Mouse (Mus musculus) kidney, postnatal 0 days (tissue): ENCODE data around the gene Trpm1. TPM values are rescaled to one million over a fixed set of nuclear protein-coding genes. Genes with fewer than 3 reads are reported as not detected.

Experiments used
- ATAC-seq: fragments of 200-750 bp; cut with Nextera tagmentation; replicated peaks from 2 replicates; pipeline ENCODE4 v1.8.0; 2017; ENCODE audit warnings: low read depth, moderate number of reproducible peaks, moderate TSS enrichment, moderate library complexity; ENCODE audit not compliant: low FRiP score
- DNase-seq: peaks from one replicate; pipeline ENCODE4 v3.0.0-alpha.2; 2016; ENCODE audit warnings: low spot score
- H3K27ac ChIP-seq: fragments of 300-500 bp; sonication (generic); 2 replicates; pipeline ENCODE4 v1.5.1; 2014; ENCODE audit warnings: mild to moderate bottlenecking
- H3K27me3 ChIP-seq: fragments of 300-500 bp; sonication (generic); 2 replicates; pipeline ENCODE4 v1.6.1; 2014; ENCODE audit warnings: low read length, mixed read lengths; ENCODE audit not compliant: insufficient read depth
- H3K36me3 ChIP-seq: fragments of 300-500 bp; sonication (generic); 2 replicates; pipeline ENCODE4 v1.6.1; 2014; ENCODE audit warnings: low read length, mixed read lengths; ENCODE audit not compliant: insufficient read depth
- H3K4me1 ChIP-seq: fragments of 300-500 bp; sonication (generic); replicated peaks from 2 replicates; pipeline ENCODE4 v1.6.1; 2014; ENCODE audit warnings: antibody characterized with exemption, low read length, mixed read lengths; ENCODE audit not compliant: insufficient read depth
- H3K4me2 ChIP-seq: fragments of 300-500 bp; sonication (generic); 2 replicates; pipeline ENCODE4 v1.6.1; 2014; ENCODE audit warnings: mild to moderate bottlenecking, low read length, moderate library complexity, mixed read lengths
- H3K4me3 ChIP-seq: fragments of 300-500 bp; sonication (generic); replicated peaks from 2 replicates; pipeline ENCODE4 v1.5.1; 2014; ENCODE audit warnings: low read depth, low read length
- H3K9ac ChIP-seq: fragments of 300-500 bp; sonication (generic); 2 replicates; pipeline ENCODE4 v1.6.1; 2014; ENCODE audit warnings: low read depth, low read length
- H3K9me3 ChIP-seq: fragments of 300-500 bp; sonication (generic); replicated peaks from 2 replicates; pipeline ENCODE4 v1.6.1; 2016; ENCODE audit warnings: low read length, inconsistent platforms, mixed read lengths
- CTCF ChIP-seq: IDR thresholded peaks from 2 replicates; pipeline ENCODE4 v1.5.1; 2016; ENCODE audit warnings: antibody characterized with exemption, low read depth, mild to moderate bottlenecking, moderate library complexity
- WGBS: fragments of 180-500 bp; shearing (Covaris S2); extraction: QIAGEN DNeasy Blood & Tissue Kit; methylation state at CpG from one replicate; pipeline ENCODE4 v1.1.7; 2014; 5-methylcytosine and 5-hydroxymethylcytosine counted together
- polyA plus RNA-seq: library from polyadenylated mRNA; unstranded; fragments of >200 nt; fragmentation: Nextera tagmentation; extraction: Ambion mirVana; gene quantifications from 2 replicates; pipeline ENCODE4 v1.2.1, GENCODE M21; 2015

Gene Trpm1
- polyA plus RNA-seq, 1 experiment from 2014 or later: 0.18 TPM

DNA sequence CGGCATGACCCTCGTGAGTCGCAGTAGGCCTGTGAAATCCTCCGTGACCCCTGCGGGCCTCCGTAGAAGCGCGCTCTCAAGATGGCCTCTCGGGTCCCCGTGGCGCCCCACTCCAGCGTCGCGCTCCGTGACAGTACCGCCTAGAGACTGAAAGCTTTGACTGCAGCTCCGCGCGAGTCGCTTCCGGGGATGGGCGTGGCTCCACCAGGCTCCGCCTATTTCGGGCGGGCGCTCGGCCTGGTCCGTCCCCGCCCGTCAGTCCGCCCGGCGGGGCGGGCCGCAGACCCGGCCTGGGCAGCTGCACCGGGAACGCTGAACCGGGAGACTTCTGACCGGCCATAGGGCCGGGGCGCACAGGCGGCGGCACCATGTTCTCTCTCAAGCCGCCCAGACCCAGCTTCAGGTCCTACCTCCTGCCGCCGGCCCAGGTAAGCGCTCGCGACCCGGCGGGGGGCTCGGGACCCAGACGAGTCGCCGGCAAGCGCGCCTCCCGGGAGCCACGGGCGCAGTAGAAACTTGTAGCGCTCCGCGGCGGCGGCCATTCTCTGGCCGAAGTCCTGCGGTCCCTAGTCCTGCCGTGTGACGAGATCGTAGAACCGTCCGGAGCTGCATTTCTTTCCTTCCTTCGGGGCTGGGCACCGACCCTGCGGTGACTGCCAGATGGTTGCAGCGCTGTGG, 133.9 kb downstream of the Trpm1 start, which contains the start of gene Mtmr10:
Gene Mtmr10 (plus strand): TSS at position 240 of the 678 bp plus-strand sequence.
- Histone ChIP-seq H3K36me3 (0 out of 2 replicates have a peak, but pooled peaks cover 3% of the 10 kb centered on the region), H3K9ac (peak within 1 kb of the TSS; percentile 89), H3K4me3 (peak within 1 kb of the TSS; percentile 86), H3K4me1 (no peaks in the 10 kb centered on the region), H3K4me2 (peak within 1 kb of the TSS; percentile 59), H3K9me3 (no peaks in the 10 kb centered on the region), H3K27me3 (no peaks in the 10 kb centered on the region), H3K27ac (peak within 1 kb of the TSS; percentile 91)
- ATAC-seq: peak; percentile 99
- peak; percentile 97 for DNase-seq
- WGBS: under 1% methylated on average over 73 of the region's 77 CpGs
- peak; percentile 44 for TF ChIP-seq CTCF

DNA sequence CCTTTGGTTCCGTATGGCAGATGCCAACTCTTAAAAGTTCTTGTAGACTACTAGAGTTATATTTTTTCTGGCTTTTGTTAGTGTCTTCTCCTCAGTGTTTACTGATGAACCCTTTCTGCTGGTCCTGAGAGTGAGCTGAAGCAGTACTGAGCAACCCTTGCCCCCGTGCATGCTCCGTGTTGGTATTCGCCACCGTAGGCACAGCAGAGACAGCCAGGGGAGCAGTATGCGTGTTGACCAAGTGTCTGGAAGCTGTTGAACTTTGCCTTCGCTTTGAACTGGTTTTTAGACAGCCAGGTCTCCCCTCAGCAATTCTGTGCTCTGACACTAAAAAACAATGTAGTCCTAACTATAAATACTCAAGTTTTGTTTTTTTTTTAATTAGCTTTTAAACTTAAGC, 135.8 kb downstream of the Trpm1 start:
- 87% methylated on average over 7 of the region's 7 CpGs for WGBS
- H3K9ac ChIP-seq: no peak overlapping the region
- ATAC-seq (no peak), DNase-seq (no peak)
- H3K9me3 ChIP-seq: no peaks in the 10 kb centered on the region
- no peaks in the 10 kb centered on the region for H3K4me1 ChIP-seq
- H3K4me2 ChIP-seq: no peak overlapping the region
- H3K36me3 ChIP-seq: 0 out of 2 replicates have a peak, but pooled peaks cover 3% of the 10 kb centered on the region
- H3K27me3 ChIP-seq: no peaks in the 10 kb centered on the region
- no peak overlapping the region for H3K27ac ChIP-seq
- no peak for TF ChIP-seq CTCF
- no peak overlapping the region for H3K4me3 ChIP-seq

DNA sequence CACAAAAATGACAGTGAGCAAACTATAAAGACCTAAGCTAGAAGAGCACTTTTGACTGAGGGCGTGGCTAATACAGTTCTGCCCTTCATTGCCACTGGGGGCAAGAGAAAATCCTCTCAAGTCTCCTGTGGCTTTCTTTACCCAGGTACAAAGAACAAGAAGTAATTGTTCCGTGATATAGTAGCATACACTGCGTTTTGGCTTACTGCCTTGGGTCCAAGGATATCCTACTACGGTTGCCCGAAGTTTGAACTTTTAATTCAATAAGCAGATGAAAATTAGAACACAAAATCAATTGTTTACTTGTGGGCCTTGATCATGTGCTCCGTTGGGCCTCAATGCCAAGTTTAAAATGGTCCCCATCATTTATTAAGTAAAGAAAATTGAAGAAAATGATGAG, 136.8 kb downstream of the Trpm1 start:
- TF ChIP-seq CTCF: no peak

DNA sequence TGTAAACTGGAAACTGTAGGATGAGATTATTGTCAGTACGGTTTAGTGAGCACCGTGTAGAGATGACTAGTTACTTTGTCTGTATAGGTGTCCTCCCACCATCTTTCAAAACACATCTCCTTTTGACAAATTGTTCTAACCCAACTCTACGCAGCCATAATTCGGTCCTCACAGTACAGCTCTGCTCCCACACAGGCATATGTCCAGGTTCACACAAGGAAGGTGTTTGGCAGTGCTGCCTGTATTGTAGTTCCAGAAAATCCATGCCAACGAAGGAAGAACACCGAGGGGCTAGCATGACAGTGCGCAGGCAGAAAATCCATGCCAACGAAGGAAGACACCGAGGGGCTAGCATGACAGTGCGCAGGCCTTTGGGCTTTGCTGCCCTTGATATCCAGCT, 138.1 kb downstream of the Trpm1 start:
- H3K9me3 ChIP-seq: no peaks in the 10 kb centered on the region
- H3K36me3 ChIP-seq: 0 out of 2 replicates have a peak, but pooled peaks cover 3% of the 10 kb centered on the region
- DNase-seq (no peak), ATAC-seq (no peak)
- TF ChIP-seq CTCF: no peak
- no peaks in the 10 kb centered on the region for H3K4me1 ChIP-seq
- no peak overlapping the region for H3K4me2 ChIP-seq
- H3K27me3 ChIP-seq: no peaks in the 10 kb centered on the region
- 90% methylated on average over 10 of the region's 10 CpGs for WGBS
- no peak overlapping the region for H3K9ac ChIP-seq
- H3K27ac ChIP-seq: no peak overlapping the region
- no peak overlapping the region for H3K4me3 ChIP-seq

More for the DNA sequence above, 136.8 kb downstream of the Trpm1 start:
- Histone ChIP-seq H3K9me3 (no peaks in the 10 kb centered on the region), H3K4me2 (no peak overlapping the region), H3K4me3 (no peak overlapping the region), H3K9ac (no peak overlapping the region), H3K27ac (no peak overlapping the region), H3K36me3 (0 out of 2 replicates have a peak, but pooled peaks cover 3% of the 10 kb centered on the region), H3K4me1 (no peaks in the 10 kb centered on the region), H3K27me3 (no peaks in the 10 kb centered on the region)
- ATAC-seq (no peak), DNase-seq (no peak)
- 90% methylated on average over 6 of the region's 6 CpGs for WGBS

DNA sequence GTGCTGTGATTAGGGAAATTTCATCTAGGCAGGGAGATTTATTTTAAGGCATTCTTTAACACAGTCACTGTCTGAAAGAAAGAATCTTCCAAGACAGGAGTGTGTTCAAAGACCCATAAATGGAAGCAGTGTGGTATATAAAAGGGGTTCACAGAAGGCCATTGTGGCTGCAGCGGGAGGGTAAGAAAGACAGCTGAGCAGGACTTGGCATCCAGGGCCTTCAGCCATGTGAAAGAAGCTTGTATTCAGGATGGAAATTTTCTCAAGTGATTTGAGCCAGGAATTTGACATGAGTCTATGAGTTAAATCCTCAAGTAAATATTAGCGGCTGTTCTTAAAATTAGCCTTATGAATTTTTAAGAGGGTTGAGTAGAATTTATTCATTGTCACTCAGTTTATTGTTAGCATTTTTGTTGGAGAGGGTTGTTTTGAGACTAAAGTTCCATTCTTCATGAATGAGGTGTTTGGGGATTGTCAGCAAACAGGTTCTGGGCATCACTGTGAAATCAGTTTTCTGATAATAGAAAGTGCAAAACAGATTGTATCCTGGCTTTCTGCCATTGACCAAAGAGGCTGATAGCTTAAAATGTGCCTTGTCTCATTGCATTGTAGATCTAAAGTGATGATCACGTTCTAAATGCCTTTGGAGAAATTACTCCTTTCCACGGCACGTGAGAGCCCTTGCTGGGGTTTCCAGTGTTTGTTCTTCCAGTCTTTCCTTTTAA, 142.8 kb downstream of the Trpm1 start:
- no peak for ATAC-seq
- no peaks in the 10 kb centered on the region for H3K27me3 ChIP-seq
- H3K4me3 ChIP-seq: no peak overlapping the region
- no peak overlapping the region for H3K27ac ChIP-seq
- H3K4me1 ChIP-seq: no peaks in the 10 kb centered on the region
- no peak for TF ChIP-seq CTCF
- WGBS: 57% methylated on average over 5 of the region's 5 CpGs
- H3K4me2 ChIP-seq: no peak overlapping the region
- no peaks in the 10 kb centered on the region for H3K9me3 ChIP-seq
- DNase-seq: no peak
- H3K9ac ChIP-seq: no peak overlapping the region
- 0 out of 2 replicates have a peak, but pooled peaks cover 3% of the 10 kb centered on the region for H3K36me3 ChIP-seq

DNA sequence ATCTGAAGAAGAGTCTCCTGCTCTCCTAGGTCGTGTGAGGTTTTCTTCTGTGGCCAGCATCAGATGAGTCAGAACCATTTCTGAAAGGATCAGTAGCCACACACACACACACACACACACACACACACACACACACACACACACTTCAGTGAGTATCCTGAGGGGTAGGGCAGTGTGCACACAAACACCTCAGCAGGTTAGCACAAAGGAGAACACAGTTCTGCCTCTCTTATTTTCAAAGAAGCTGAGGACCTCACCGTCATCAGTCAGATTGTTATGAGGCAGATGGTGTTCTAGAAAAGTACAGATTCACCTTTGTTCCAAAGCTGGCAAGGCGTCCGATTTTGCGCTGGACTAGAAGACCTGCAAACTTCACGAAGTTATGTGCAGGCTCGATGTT, 156.6 kb downstream of the Trpm1 start:
- Histone ChIP-seq H3K9me3 (no peaks in the 10 kb centered on the region), H3K4me2 (no peak overlapping the region), H3K27me3 (no peaks in the 10 kb centered on the region), H3K27ac (no peak overlapping the region), H3K4me1 (no peaks in the 10 kb centered on the region), H3K36me3 (peaks cover 5% of the 10 kb centered on the region; the same call in 1 of the 2 replicates), H3K9ac (no peak overlapping the region), H3K4me3 (no peak overlapping the region)
- no peak for TF ChIP-seq CTCF
- WGBS: 91% methylated on average over 7 of the region's 7 CpGs
- DNase-seq (no peak), ATAC-seq (no peak)
